16 mouse cellular contexts compared by ENCODE assay signal in the genomic region with DNA sequence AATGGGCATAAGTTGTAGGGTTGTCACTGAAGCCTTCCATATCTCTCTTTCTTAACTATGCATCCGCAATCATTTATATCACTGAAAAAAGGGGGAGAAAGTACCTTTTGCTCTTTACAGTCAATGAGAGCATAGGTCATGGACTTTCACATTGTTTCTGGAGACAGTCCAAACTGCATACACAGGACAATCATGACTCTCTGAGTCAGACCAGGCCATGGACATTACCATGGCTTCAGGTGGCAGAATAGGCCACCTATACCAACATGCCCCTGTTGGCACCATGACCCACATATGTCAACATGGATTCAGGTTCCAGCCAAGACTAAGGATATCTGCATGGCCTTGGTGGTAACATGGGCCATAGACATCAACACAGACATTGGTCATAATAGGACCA.
"Had no signal": no experiment of that assay in that cellular context is flagged by ENCODE, and none has a peak within 500 bp of the region (broad histone marks: within the 10 kb centered on the region; RNA-seq: fewer than 3 reads in every experiment).

No protein-coding gene starts in this region.

- H3K27ac ChIP-seq: neural tube, embryonic 13.5 days; neural tube, embryonic 15.5 days; stomach, embryonic 15.5 days; stomach, postnatal 0 days had no signal

- H3K27me3 ChIP-seq: neural tube, embryonic 13.5 days; neural tube, embryonic 15.5 days; stomach, embryonic 15.5 days had no signal

- H3K9ac ChIP-seq: neural tube, embryonic 13.5 days; neural tube, embryonic 15.5 days; stomach, embryonic 15.5 days had no signal

- H3K36me3 ChIP-seq: neural tube, embryonic 13.5 days; neural tube, embryonic 15.5 days; stomach, embryonic 15.5 days had no signal

- H3K4me1 ChIP-seq: neural tube, embryonic 13.5 days; neural tube, embryonic 15.5 days; stomach, embryonic 15.5 days had no signal

- H3K4me3 ChIP-seq: neural tube, embryonic 13.5 days; neural tube, embryonic 15.5 days; stomach, embryonic 15.5 days had no signal

- H3K4me2 ChIP-seq: neural tube, embryonic 13.5 days; neural tube, embryonic 15.5 days; stomach, embryonic 15.5 days had no signal

- DNase-seq: retina, postnatal 1 day; right cerebral cortex, adult 18-20 months; right cerebral cortex, postnatal 14 days; right cerebral cortex, postnatal 25 days; right cerebral cortex, postnatal 4 days; spleen, adult 18-20 months; thymus, adult 18-20 months; thymus, adult 2 months; thymus, postnatal 14 days; thymus, postnatal 25 days; thymus, postnatal 36 days; thymus, postnatal 4 days had no signal

- H3K9me3 ChIP-seq: neural tube, embryonic 13.5 days; neural tube, embryonic 15.5 days; stomach, embryonic 15.5 days had no signal
